Mouse (Mus musculus): Measurements from ENCODE around the gene Rab8b.
A peak's percentile ranks its signal among the peaks of the same experiment; 100 is the strongest.

Gene Rab8b

GRCm38 (mm10) chr9:66919382-66919971 is at the start of gene Rab8b:
Gene Rab8b (minus strand): TSS chr9:66919687.
- DNase-seq, result peak; percentile 98

GRCm38 (mm10) chr9:66967492-66967891 is 48.0 kb upstream of the Rab8b start:
- DNase-seq, result no peak

GRCm38 (mm10) chr9:66961478-66961877 is 42.0 kb upstream of the Rab8b start:
- DNase-seq, result no peak

- DNase-seq, result no peak
These were observed 38.0 kb upstream of the Rab8b start for GRCm38 (mm10) chr9:66957451-66957850.

- DNase-seq, result no peak
These were observed 33.4 kb upstream of the Rab8b start for GRCm38 (mm10) chr9:66952886-66953285.

- no peak for DNase-seq
These were observed 32.8 kb upstream of the Rab8b start for GRCm38 (mm10) chr9:66952321-66952720.

- DNase-seq, result no peak
These were observed 29.0 kb upstream of the Rab8b start for GRCm38 (mm10) chr9:66948536-66948935.

- DNase-seq, result peak; percentile 97
These were observed 26.5 kb upstream of the Rab8b start, which contains the start of gene Rps27l for GRCm38 (mm10) chr9:66945647-66946641. Gene Rps27l (plus strand): TSS chr9:66946086.

- DNase-seq, result no peak
These were observed 25.7 kb upstream of the Rab8b start for GRCm38 (mm10) chr9:66945161-66945560.

- DNase-seq, result peak; percentile 90
These were observed 19.3 kb upstream of the Rab8b start for GRCm38 (mm10) chr9:66938836-66939235.

GRCm38 (mm10) chr9:66937507-66937906 is 18.0 kb upstream of the Rab8b start:
- DNase-seq, result peak; percentile 68

GRCm38 (mm10) chr9:66933869-66934808 is 14.7 kb upstream of the Rab8b start:
- peak; percentile 81 for DNase-seq

- no peak for DNase-seq
These were observed 10.9 kb upstream of the Rab8b start for GRCm38 (mm10) chr9:66930351-66930750.

- peak; percentile 66 for DNase-seq
These were observed 8.4 kb upstream of the Rab8b start for GRCm38 (mm10) chr9:66927696-66928402.

GRCm38 (mm10) chr9:66925853-66926252 is 6.4 kb upstream of the Rab8b start:
- DNase-seq, result no peak

- no peak for DNase-seq
These were observed 2.6 kb upstream of the Rab8b start for GRCm38 (mm10) chr9:66922076-66922475.

- peak; percentile 20 for DNase-seq
These were observed 1.2 kb upstream of the Rab8b start for GRCm38 (mm10) chr9:66920488-66921279.

- DNase-seq, result no peak
These were observed 494 bp upstream of the Rab8b start for GRCm38 (mm10) chr9:66919981-66920380.

GRCm38 (mm10) chr9:66918672-66919330 is 686 bp downstream of the Rab8b start:
- no peak for DNase-seq

GRCm38 (mm10) chr9:66917892-66918255 is 1.6 kb downstream of the Rab8b start:
- DNase-seq, result no peak
